Comparison of ENCODE assay signal across 9 mouse cellular contexts in the genomic region with DNA sequence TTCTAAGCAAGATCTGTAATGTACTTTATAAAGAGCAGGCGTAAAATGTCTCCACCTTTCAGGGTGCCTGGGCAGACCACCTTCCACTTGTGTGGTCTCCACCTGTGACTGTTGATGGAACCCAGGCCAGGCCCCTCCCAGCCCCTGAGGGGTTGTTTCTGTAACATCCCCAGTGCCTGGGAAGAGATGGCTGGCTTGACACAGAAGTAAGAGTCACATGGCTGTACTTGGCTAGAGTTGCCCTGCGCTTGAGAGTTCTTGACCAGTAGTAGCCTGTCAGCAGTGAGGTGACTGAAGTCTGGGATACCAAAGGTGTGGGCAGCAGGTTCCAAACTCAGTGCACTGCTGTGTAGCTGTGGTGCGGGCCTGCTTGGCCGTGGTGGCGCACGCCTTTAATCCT. TPM values are rescaled to one million over a fixed set of nuclear protein-coding genes. Genes with fewer than 3 reads are reported as not detected.
DNase-seq lines count a peak whose midpoint lies in the region; ATAC-seq and TF ChIP-seq lines count a peak whose summit lies in the region.
"Had no signal": no experiment of that assay in that cellular context is flagged by ENCODE, and none has a peak within 500 bp of the region (broad histone marks: within the 10 kb centered on the region; RNA-seq: fewer than 3 reads in every experiment).

No protein-coding gene starts in this region.

- 0 out of 2 replicates have a peak overlapping the region, but pooled peaks have one; percentile 39 for H3K4me3 ChIP-seq in heart, embryonic 10.5 days
- peak overlapping the region in 1 of 2 experiments; percentile 50; a peak in 2 of 4 replicates for H3K4me3 ChIP-seq in ES-E14 (ENCODE audit: insufficient read depth in 1 of 2, low read depth in 1 of 2, low read length in 2 of 2, poor library complexity in 1 of 2, severe bottlenecking in 1 of 2)
- no peak overlapping the region for H3K4me3 ChIP-seq in heart, embryonic 16.5 days (ENCODE audit: low read length)
- H3K4me3 ChIP-seq in midbrain, embryonic 11.5 days (ENCODE audit: low read depth, low read length), result no peak overlapping the region
- H3K4me3 ChIP-seq: liver, embryonic 15.5 days had no signal

- H3K9me3 ChIP-seq in heart, embryonic 10.5 days, result no peaks in the 10 kb centered on the region
- no peaks in the 10 kb centered on the region for H3K9me3 ChIP-seq in ES-E14 (ENCODE audit: control insufficient read depth, insufficient read depth, low read depth, low read length)
- H3K9me3 ChIP-seq in heart, embryonic 16.5 days (replicated peaks; ENCODE audit: control insufficient read depth, low read length), result no peaks in the 10 kb centered on the region
- H3K9me3 ChIP-seq in midbrain, embryonic 11.5 days (ENCODE audit: control insufficient read depth, low read length), result no peaks in the 10 kb centered on the region
- H3K9me3 ChIP-seq: liver, embryonic 15.5 days had no signal

- H3K4me1 ChIP-seq in heart, embryonic 10.5 days, result peaks cover 85% of the 10 kb centered on the region
- H3K4me1 ChIP-seq in ES-E14 (ENCODE audit: control insufficient read depth in 2 of 2, insufficient read depth in 2 of 2, low read length in 2 of 2, poor library complexity in 1 of 2), result peaks cover 21 to 30% of the 10 kb centered on the region in 2 experiments
- peaks cover 79% of the 10 kb centered on the region for H3K4me1 ChIP-seq in heart, embryonic 16.5 days (ENCODE audit: control insufficient read depth, insufficient read depth, low read length)
- peaks cover 41% of the 10 kb centered on the region for H3K4me1 ChIP-seq in midbrain, embryonic 11.5 days (ENCODE audit: control insufficient read depth, insufficient read depth, low read length)

- H3K36me3 ChIP-seq in heart, embryonic 10.5 days, result peaks cover 2% of the 10 kb centered on the region; the same call in 1 of the 2 replicates
- H3K36me3 ChIP-seq in ES-E14 (ENCODE audit: control insufficient read depth, insufficient read depth, low read length, poor library complexity, severe bottlenecking), result peaks cover 2% of the 10 kb centered on the region; the same call in 1 of the 2 replicates
- H3K36me3 ChIP-seq in heart, embryonic 16.5 days (ENCODE audit: control insufficient read depth, insufficient read depth), result no peaks in the 10 kb centered on the region
- no peaks in the 10 kb centered on the region for H3K36me3 ChIP-seq in midbrain, embryonic 11.5 days (ENCODE audit: control insufficient read depth, insufficient read depth, low read length)

- in situ Hi-C loops in ES-E14 (cut with MboI; ENCODE audit: low sequenced_read_pairs in 2 of 2, unreplicated experiment in 2 of 2), result no loop called here

- H3K9ac ChIP-seq in ES-E14 (ENCODE audit: insufficient read depth, low read depth, low read length, poor library complexity, severe bottlenecking), result peak overlapping the region; percentile 76
- H3K9ac ChIP-seq in heart, embryonic 16.5 days (ENCODE audit: low read length), result peak overlapping the region; percentile 72
- H3K9ac ChIP-seq in midbrain, embryonic 11.5 days (ENCODE audit: low read length), result peak overlapping the region; percentile 59
- H3K9ac ChIP-seq: liver, embryonic 15.5 days had no signal

- H3K27me3 ChIP-seq in heart, embryonic 10.5 days (ENCODE audit: insufficient read depth, poor library complexity, severe bottlenecking), result no peaks in the 10 kb centered on the region
- no peaks in the 10 kb centered on the region for H3K27me3 ChIP-seq in heart, embryonic 16.5 days (ENCODE audit: control insufficient read depth, insufficient read depth, low read length)
- no peaks in the 10 kb centered on the region for H3K27me3 ChIP-seq in midbrain, embryonic 11.5 days (ENCODE audit: control insufficient read depth, insufficient read depth, low read length)
- H3K27me3 ChIP-seq: liver, embryonic 15.5 days had no signal

- WGBS in heart, embryonic 10.5 days, result 87% methylated on average over 6 of the region's 6 CpGs
- 81% methylated on average over 6 of the region's 6 CpGs for WGBS in heart, embryonic 16.5 days
- WGBS in midbrain, embryonic 11.5 days, result 94% methylated on average over 6 of the region's 6 CpGs

- H3K4me2 ChIP-seq in heart, embryonic 16.5 days (ENCODE audit: low read depth, low read length), result peak overlapping the region; percentile 61
- H3K4me2 ChIP-seq in midbrain, embryonic 11.5 days, result peak overlapping the region; percentile 37
- H3K4me2 ChIP-seq: liver, embryonic 15.5 days had no signal

- 0 out of 2 replicates have a peak, but pooled peaks have one; percentile 7 for ATAC-seq in heart, embryonic 16.5 days (replicated peaks; ENCODE audit: extremely low read depth, insufficient read depth, low FRiP score)
- no peak for ATAC-seq in midbrain, embryonic 11.5 days (ENCODE audit: low FRiP score)
- no peak for ATAC-seq in granulocyte monocyte progenitor cell, adult 5-6 weeks (replicated peaks; ENCODE audit: poor library complexity, severe bottlenecking)

- H3K27ac ChIP-seq in heart, embryonic 10.5 days, result peak overlapping the region; percentile 86
- peak overlapping the region; percentile 98 for H3K27ac ChIP-seq in ES-E14 (ENCODE audit: insufficient read depth, low read depth, low read length, poor library complexity, severe bottlenecking)
- peak overlapping the region; percentile 96 for H3K27ac ChIP-seq in heart, embryonic 16.5 days (ENCODE audit: low read length)
- peak overlapping the region; percentile 95 for H3K27ac ChIP-seq in midbrain, embryonic 11.5 days (ENCODE audit: low read depth, low read length)
- H3K27ac ChIP-seq: liver, embryonic 15.5 days had no signal

- no peak for DNase-seq in heart, embryonic 10.5 days (ENCODE audit: low spot score)
- DNase-seq in heart, postnatal 4 days, result no peak
- no peak for DNase-seq in ES-E14 (ENCODE audit: low read depth, low spot score)
- no peak for DNase-seq in midbrain, embryonic 11.5 days (ENCODE audit: low spot score, missing footprints)
- no peak for DNase-seq in c-Kit-positive CD71-positive TER-119-positive erythroid progenitor cells, embryonic 14.5 days (ENCODE audit: low spot score)
- DNase-seq in adrenal gland, postnatal 10 days, result no peak

TF ChIP-seq in ES-E14, 5 proteins besides CTCF, POLR2A, EP300 and RAD21:
- TF ChIP-seq MAFK (IDR thresholded peaks at IDR 0.05; ENCODE audit: insufficient read depth, low read depth, low read length) (no peak), HCFC1 (IDR thresholded peaks at IDR 0.05; ENCODE audit: borderline replicate concordance, insufficient read depth, low read length) (no peak)

RNA-seq across cellular contexts. Expression of gene Prrc2b, which starts 24.6 kb away (rescaled TPM):
- polyA plus RNA-seq in heart, embryonic 10.5 days (2016; fragmentation: Nextera tagmentation; extraction: Ambion mirVana), result 44.1 and 54.6 TPM in 2 replicates
- 100 to 1,000 TPM; 138 to 145 TPM for total RNA-seq in heart, postnatal 4 days (2021)
- 75.1 and 88.5 TPM in 2 replicates for total RNA-seq in ES-E14 (2012; rRNA removed)
- 19.3 and 30.1 TPM in 2 replicates for polyA plus RNA-seq in heart, embryonic 16.5 days (2015; fragmentation: Nextera tagmentation; extraction: Ambion mirVana)
- 52.6 and 64.1 TPM in 2 replicates for polyA plus RNA-seq in midbrain, embryonic 11.5 days (2014; fragmentation: Nextera tagmentation; extraction: Ambion mirVana)
- total RNA-seq in granulocyte monocyte progenitor cell, adult 5-6 weeks (2014; fragmentation: Nextera tagmentation), result 32.6 and 46.7 TPM in 2 replicates
- 10.5 and 12.8 TPM in 2 replicates for total RNA-seq in granulocyte monocyte progenitor cell, adult 5-6 weeks (2017)
- total RNA-seq in adrenal gland, postnatal 10 days (2021), result 100 to 1,000 TPM in 1 of 2 experiments, 10 to 100 TPM in 1; 83.4 to 102 TPM
